Mouse (Mus musculus) midbrain, embryonic 11.5 days (tissue): ENCODE data around the gene Vcan. TPM values are rescaled to one million over a fixed set of nuclear protein-coding genes. Genes with fewer than 3 reads are reported as not detected.
"Not testable (repeated sequence)": the region's sequence is repeated elsewhere in the genome, so short reads cannot be mapped to it uniquely, and the experiment has no call there.

Experiments
- ATAC-seq: fragments of 200-750 bp; cut with Nextera tagmentation; 2 replicates; pipeline ENCODE4 v1.8.0; 2017; ENCODE audit warnings: moderate TSS enrichment, moderate library complexity; ENCODE audit not compliant: low FRiP score
- DNase-seq: peaks from one replicate; pipeline ENCODE4 v3.0.0; 2015; ENCODE audit warnings: low spot score; ENCODE audit errors: missing footprints
- H3K27ac ChIP-seq: fragments of 300-500 bp; sonication (generic); 2 replicates; pipeline ENCODE4 v1.5.1; 2014; ENCODE audit warnings: low read depth, low read length
- H3K27me3 ChIP-seq: fragments of 300-500 bp; sonication (generic); 2 replicates; pipeline ENCODE4 v1.6.1; 2014; ENCODE audit warnings: mild to moderate bottlenecking, low read length, moderate library complexity, mixed read lengths; ENCODE audit not compliant: control insufficient read depth, insufficient read depth
- H3K36me3 ChIP-seq: fragments of 300-500 bp; sonication (generic); 2 replicates; pipeline ENCODE4 v1.6.1; 2014; ENCODE audit warnings: mild to moderate bottlenecking, low read length, moderate library complexity, mixed read lengths; ENCODE audit not compliant: control insufficient read depth, insufficient read depth
- H3K4me1 ChIP-seq: fragments of 300-500 bp; sonication (generic); 2 replicates; pipeline ENCODE4 v1.6.1; 2014; ENCODE audit warnings: low read length; ENCODE audit not compliant: control insufficient read depth, insufficient read depth
- H3K4me2 ChIP-seq: fragments of 300-500 bp; sonication (generic); 2 replicates; pipeline ENCODE4 v1.6.1; 2014; ENCODE audit warnings: mild to moderate bottlenecking, moderate library complexity
- H3K4me3 ChIP-seq: fragments of 300-500 bp; sonication (generic); 2 replicates; pipeline ENCODE4 v1.5.1; 2014; ENCODE audit warnings: low read depth, low read length
- H3K9ac ChIP-seq: fragments of 300-500 bp; sonication (generic); 2 replicates; pipeline ENCODE4 v1.6.1; 2014; ENCODE audit warnings: low read length
- H3K9me3 ChIP-seq: fragments of 300-500 bp; sonication (generic); 2 replicates; pipeline ENCODE4 v1.6.1; 2016; ENCODE audit warnings: low read length; ENCODE audit not compliant: control insufficient read depth
- whole genome bisulfite sequencing: fragments of 180-500 bp; shearing (Covaris S2); extraction: QIAGEN DNeasy Blood & Tissue Kit; methylation state at CpG from one replicate; pipeline ENCODE4 v1.1.7; 2014; 5-methylcytosine and 5-hydroxymethylcytosine counted together
- polyA plus RNA-seq: library from polyadenylated mRNA; unstranded; fragments of >200 nt; fragmentation: Nextera tagmentation; extraction: Ambion mirVana; gene quantifications from 2 replicates; pipeline ENCODE4 v1.2.1, GENCODE M21; 2014

The Vcan gene
- polyA plus RNA-seq, 1 experiment from 2014 or later, result 36.8 TPM

DNA sequence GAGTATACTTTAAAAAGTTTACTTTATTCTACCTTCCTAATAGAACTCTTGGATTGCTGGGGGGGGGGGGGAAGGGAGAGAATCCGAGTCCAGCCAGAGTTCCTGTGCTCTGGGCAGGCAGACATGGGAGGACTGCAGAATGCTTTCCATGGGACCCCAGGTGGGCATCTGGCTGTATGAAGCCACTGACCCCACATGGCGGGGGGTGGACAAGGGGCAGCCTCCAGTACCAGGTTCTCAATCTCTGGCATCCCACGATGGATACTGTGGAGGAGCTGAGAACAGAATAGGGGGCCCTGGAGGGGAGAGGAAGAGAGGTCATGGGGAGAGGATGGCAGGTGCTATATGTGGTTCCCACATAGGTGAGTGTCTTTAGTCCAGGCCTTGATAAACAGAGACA, 20.0 kb upstream of the Vcan start:
- Histone ChIP-seq H3K9me3 (no peaks in the 10 kb centered on the region), H3K4me1 (no peaks in the 10 kb centered on the region), H3K4me3 (no peak overlapping the region), H3K27me3 (no peaks in the 10 kb centered on the region), H3K36me3 (no peaks in the 10 kb centered on the region), H3K27ac (no peak overlapping the region), H3K4me2 (no peak overlapping the region), H3K9ac (no peak overlapping the region)
- WGBS, result 70% methylated on average over 3 of the region's 3 CpGs
- ATAC-seq, result no peak
- no peak for DNase-seq

DNA sequence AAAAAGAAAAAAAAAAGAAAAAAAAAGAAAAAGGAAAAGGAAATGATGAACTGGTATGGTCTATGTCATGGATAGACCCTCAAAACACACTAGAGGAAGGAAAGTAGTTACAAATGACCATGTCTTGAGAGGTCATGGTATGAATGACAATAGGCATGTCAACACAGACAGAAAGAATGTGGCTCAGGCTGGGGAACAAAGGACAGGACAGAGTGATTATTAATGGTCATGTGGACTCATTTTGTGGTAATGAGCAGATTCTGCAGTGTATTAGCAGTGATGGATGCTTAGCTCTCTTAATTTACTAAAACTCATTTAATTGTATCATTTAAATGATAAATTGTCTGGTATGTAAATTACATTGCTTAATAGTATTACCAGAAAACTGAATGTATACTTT, 14.0 kb upstream of the Vcan start:
- ATAC-seq, result no peak
- Histone ChIP-seq H3K4me3 (no peak overlapping the region), H3K36me3 (no peaks in the 10 kb centered on the region)

DNA sequence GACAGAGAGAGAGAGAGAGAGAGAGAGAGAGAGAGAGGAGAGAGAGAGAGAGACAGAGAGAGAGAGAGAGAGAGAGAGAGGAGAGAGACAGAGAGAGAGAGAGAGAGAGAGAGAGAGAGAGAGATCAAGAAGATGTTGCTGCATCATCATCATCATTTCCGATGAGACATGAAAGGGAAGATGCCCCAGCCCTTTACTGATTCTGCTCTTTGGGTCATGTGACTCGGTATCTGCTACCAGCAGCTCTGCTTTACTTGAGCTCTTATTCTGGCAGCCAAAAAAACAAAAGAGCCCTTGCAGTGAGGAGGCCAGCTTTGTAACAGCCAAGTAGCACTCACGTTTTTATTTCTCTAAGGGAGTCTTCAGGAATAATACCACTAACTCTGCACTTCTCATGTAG, 8.3 kb upstream of the Vcan start:
- not testable (repeated sequence) for H3K9me3 ChIP-seq, H3K27me3 ChIP-seq, H3K27ac ChIP-seq, H3K36me3 ChIP-seq, H3K4me3 ChIP-seq, ATAC-seq, H3K4me1 ChIP-seq, H3K9ac ChIP-seq, H3K4me2 ChIP-seq
- DNase-seq, result peak; percentile 54
- 20% methylated on average over 3 of the region's 3 CpGs for WGBS

More for the DNA sequence above, 14.0 kb upstream of the Vcan start:
- no peak overlapping the region for H3K4me2 ChIP-seq
- H3K9me3 ChIP-seq, result no peaks in the 10 kb centered on the region
- no peak overlapping the region for H3K9ac ChIP-seq
- H3K4me1 ChIP-seq, result no peaks in the 10 kb centered on the region
- no peak overlapping the region for H3K27ac ChIP-seq
- no peaks in the 10 kb centered on the region for H3K27me3 ChIP-seq
- DNase-seq, result no peak

DNA sequence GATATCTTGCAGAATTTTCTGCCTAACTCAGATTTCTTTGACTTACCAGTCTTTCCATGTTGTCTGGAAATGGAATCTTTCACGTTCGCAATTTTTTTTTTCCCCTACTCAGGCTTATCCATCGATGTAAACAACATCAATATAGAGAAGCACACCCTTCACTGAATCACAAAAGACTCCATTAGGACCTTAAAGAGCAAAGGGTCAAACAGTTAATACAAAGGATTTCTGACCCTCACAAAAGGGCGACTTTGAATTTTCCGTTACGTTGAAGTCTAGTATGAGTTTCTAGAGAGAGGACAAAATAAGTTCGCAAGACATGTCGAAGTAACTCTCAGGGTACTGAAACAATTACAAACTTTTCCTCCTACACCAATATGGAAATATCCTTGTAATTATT, 892 bp upstream of the Vcan start:
- Histone ChIP-seq H3K4me3 (peak overlapping the region; percentile 52), H3K27ac (no peak overlapping the region), H3K9ac (no peak overlapping the region; the same call in 1 of the 2 replicates), H3K4me1 (peaks cover 17% of the 10 kb centered on the region), H3K27me3 (peaks cover 3% of the 10 kb centered on the region; the same call in 1 of the 2 replicates), H3K36me3 (no peaks in the 10 kb centered on the region), H3K4me2 (peak overlapping the region; percentile 91), H3K9me3 (no peaks in the 10 kb centered on the region)
- 3% methylated on average over 8 of the region's 8 CpGs for WGBS
- no peak for ATAC-seq
- DNase-seq, result peak; percentile 93

DNA sequence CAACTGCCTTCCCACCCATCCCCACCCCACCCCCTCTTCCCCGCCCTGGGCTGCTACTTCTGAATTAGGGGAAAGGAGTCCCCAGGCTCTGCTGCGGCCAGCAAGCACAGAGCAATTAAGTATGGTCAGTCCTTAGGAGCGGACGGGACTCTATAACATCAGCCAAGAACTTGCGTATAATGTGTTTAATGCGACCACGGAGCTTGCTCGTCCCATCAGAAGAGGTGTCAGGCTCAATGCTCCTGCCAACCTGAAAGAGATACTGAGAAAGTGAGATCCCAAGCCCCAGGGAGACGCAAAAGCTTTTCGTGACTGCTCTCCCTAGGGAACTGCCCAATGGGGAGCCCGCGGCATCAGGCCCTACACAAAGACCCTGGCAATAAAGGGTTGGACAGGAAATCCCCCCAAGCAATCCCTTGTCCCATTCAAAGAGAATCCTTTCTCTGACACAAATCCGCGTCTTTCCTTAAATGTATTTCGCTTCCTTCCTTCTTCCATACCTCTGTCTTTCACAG, 434 bp upstream of the Vcan start:
- under 1% methylated on average over 15 of the region's 15 CpGs for WGBS
- Histone ChIP-seq H3K4me1 (peaks cover 17% of the 10 kb centered on the region), H3K27me3 (peaks cover 3% of the 10 kb centered on the region; the same call in 1 of the 2 replicates), H3K4me3 (peak overlapping the region; percentile 52), H3K4me2 (peak overlapping the region; percentile 91), H3K9ac (peak overlapping the region; percentile 73), H3K27ac (peak overlapping the region; percentile 58; the same call in 1 of the 2 replicates), H3K9me3 (no peaks in the 10 kb centered on the region), H3K36me3 (no peaks in the 10 kb centered on the region)
- DNase-seq (peak; percentile 96), ATAC-seq (peak; percentile 28)

DNA sequence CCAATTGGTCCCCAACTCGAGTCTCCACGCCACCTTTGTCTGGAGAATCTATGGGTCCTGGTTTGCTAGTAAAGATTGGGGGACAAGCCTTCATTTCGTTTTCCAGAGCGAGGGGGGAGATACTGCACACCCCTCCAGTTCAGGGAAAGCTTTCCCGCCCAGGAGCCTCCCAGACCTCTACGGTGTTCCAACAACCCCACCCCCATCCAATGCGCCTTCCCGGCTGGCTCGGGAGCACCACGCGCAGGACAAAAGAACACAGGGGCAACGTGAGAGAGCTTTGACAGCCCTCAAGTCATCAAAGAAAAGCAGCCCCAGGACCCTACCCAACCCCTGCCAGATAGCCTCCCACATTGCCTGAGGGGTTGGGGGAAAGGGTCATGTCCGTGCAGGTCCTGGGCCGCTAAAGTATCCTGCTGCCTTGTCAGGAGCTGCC, 1.2 kb downstream of the Vcan start:
- peaks cover 17% of the 10 kb centered on the region for H3K4me1 ChIP-seq
- DNase-seq, result peak; percentile 96
- WGBS, result 0% methylated on average over 14 of the region's 14 CpGs

DNA sequence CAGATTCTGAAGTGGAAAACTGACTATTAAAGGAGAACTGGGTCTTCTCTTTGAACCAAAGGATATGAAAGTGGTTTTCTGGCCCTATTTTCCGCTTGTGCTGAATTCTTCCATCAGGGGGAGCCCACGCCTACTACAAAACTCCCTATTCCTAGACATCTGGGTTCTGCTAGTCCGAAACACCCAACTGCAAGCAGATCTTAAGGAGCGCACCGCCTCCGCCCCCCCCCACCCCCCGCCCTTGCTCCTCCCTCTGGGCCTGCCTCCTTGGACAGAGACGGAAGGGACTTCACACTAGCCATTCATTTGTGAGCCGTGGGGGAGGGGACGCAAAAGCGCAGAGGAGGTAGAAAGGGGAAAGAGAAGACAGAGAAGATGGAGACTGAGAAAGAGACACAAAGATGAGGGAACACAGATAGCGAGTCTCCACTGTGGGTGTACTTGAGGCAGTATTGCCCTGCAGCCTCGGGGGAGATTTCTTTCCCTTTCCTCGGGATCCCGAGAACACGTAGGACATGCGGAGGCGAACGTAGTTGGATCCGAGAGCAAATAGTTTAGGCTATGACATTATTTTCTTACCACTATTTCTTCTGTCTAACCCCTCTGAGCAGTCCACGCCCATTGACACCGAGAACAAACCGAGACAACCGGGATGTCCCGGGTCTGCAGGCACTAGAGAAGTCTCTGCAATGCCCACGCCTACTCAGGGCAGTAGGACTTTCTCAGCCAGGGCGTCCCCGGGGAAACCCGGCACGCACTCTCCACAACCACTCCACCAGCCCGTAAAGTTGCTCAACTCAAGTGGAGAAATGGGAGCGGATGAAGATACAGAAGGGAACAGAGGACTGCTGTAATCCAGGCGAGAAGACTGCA, 1.8 kb downstream of the Vcan start:
- Histone ChIP-seq H3K4me2 (peak overlapping the region; percentile 91), H3K27me3 (peaks cover 3% of the 10 kb centered on the region; the same call in 1 of the 2 replicates), H3K9ac (peak overlapping the region; percentile 73), H3K27ac (peak overlapping the region; percentile 71), H3K4me3 (peak overlapping the region; percentile 52), H3K4me1 (peaks cover 17% of the 10 kb centered on the region), H3K9me3 (no peaks in the 10 kb centered on the region), H3K36me3 (no peaks in the 10 kb centered on the region)
- WGBS, result under 1% methylated on average over 33 of the region's 33 CpGs
- ATAC-seq (peak; percentile 87), DNase-seq (peak; percentile 97)

More for the DNA sequence above, 1.2 kb downstream of the Vcan start:
- H3K4me2 ChIP-seq, result peak overlapping the region; percentile 91
- peak overlapping the region; percentile 71 for H3K27ac ChIP-seq
- H3K9me3 ChIP-seq, result no peaks in the 10 kb centered on the region
- peak; percentile 31 for ATAC-seq
- peak overlapping the region; percentile 52 for H3K4me3 ChIP-seq
- peak overlapping the region; percentile 73 for H3K9ac ChIP-seq
- no peaks in the 10 kb centered on the region for H3K36me3 ChIP-seq
- H3K27me3 ChIP-seq, result peaks cover 3% of the 10 kb centered on the region; the same call in 1 of the 2 replicates

DNA sequence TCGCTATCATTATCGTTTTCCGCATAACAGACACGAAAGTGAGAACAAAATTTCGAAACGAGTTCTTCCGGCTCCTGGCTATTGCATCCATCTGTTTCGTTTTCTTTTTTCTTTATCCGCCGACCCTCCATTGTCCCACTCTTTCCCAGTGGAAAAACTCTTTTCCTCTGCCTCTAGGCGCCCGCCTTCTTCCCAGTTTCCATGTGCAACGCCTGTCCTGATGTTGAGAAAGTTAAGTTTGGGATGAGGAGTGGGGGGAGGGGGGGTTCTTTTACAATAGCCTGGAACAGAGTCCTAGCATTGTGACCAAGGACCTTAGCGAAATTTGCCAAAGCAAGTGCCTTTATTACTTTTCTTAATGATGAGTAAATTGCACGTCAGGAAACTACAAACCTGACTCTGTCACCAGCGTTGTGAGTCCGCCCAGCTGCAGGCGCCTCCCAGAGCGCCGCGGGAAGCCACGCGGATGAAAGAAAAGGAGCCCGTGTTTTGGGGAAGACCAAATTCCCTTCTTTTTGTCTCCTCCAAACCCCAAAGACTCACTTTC, 2.5 kb downstream of the Vcan start:
- H3K9me3 ChIP-seq, result no peaks in the 10 kb centered on the region
- WGBS, result under 1% methylated on average over 24 of the region's 24 CpGs
- H3K27me3 ChIP-seq, result peaks cover 3% of the 10 kb centered on the region; the same call in 1 of the 2 replicates
- no peaks in the 10 kb centered on the region for H3K36me3 ChIP-seq
- peak overlapping the region; percentile 52 for H3K4me3 ChIP-seq
- H3K9ac ChIP-seq, result peak overlapping the region; percentile 73
- peak overlapping the region; percentile 91 for H3K4me2 ChIP-seq
- DNase-seq (peak; percentile 98), ATAC-seq (peak; percentile 31)
- H3K27ac ChIP-seq, result peak overlapping the region; percentile 52
- peaks cover 17% of the 10 kb centered on the region for H3K4me1 ChIP-seq
